Mouse (Mus musculus): ENCODE data around the gene Tcf7l2.

Gene Tcf7l2

GRCm38 (mm10) chr19:55867255-55867654 lies 125.6 kb downstream of the Tcf7l2 start:
- no peak for DNase-seq

- no peak for DNase-seq
Observed at GRCm38 (mm10) chr19:55867905-55868304, 126.3 kb downstream of the Tcf7l2 start.

GRCm38 (mm10) chr19:55868597-55868996 lies 127.0 kb downstream of the Tcf7l2 start:
- no peak for DNase-seq

GRCm38 (mm10) chr19:55870825-55871224 lies 129.2 kb downstream of the Tcf7l2 start:
- DNase-seq = peak; percentile 49 to 71

GRCm38 (mm10) chr19:55871496-55871895 lies 129.9 kb downstream of the Tcf7l2 start:
- no peak for DNase-seq

GRCm38 (mm10) chr19:55873221-55873620 lies 131.6 kb downstream of the Tcf7l2 start:
- DNase-seq = no peak

GRCm38 (mm10) chr19:55876501-55876900 lies 134.9 kb downstream of the Tcf7l2 start:
- DNase-seq = peak; percentile 53 to 80

GRCm38 (mm10) chr19:55877404-55877915 lies 135.8 kb downstream of the Tcf7l2 start:
- DNase-seq = peak; percentile 57 to 80

- no peak for DNase-seq
Observed at GRCm38 (mm10) chr19:55880664-55881359, 139.2 kb downstream of the Tcf7l2 start.

GRCm38 (mm10) chr19:55886536-55886935 lies 144.9 kb downstream of the Tcf7l2 start:
- no peak for DNase-seq

- DNase-seq = no peak
Observed at GRCm38 (mm10) chr19:55891692-55892183, 150.1 kb downstream of the Tcf7l2 start.

GRCm38 (mm10) chr19:55893557-55893956 lies 151.9 kb downstream of the Tcf7l2 start:
- DNase-seq = no peak

- DNase-seq = no peak
Observed at GRCm38 (mm10) chr19:55894396-55894795, 152.8 kb downstream of the Tcf7l2 start.

GRCm38 (mm10) chr19:55895317-55895716 lies 153.7 kb downstream of the Tcf7l2 start:
- DNase-seq = peak in 1 of 2 experiments; percentile 24

- no peak for DNase-seq
Observed at GRCm38 (mm10) chr19:55895807-55896420, 154.3 kb downstream of the Tcf7l2 start.

- DNase-seq = no peak
Observed at GRCm38 (mm10) chr19:55896629-55897028, 155.0 kb downstream of the Tcf7l2 start.

GRCm38 (mm10) chr19:55902573-55903385 lies 161.2 kb downstream of the Tcf7l2 start:
- no peak for DNase-seq

GRCm38 (mm10) chr19:55909039-55909438 lies 167.4 kb downstream of the Tcf7l2 start:
- peak; percentile 17 to 46 for DNase-seq

- no peak for DNase-seq
Observed at GRCm38 (mm10) chr19:55911941-55912340, 170.3 kb downstream of the Tcf7l2 start.

GRCm38 (mm10) chr19:55912813-55913212 lies 171.2 kb downstream of the Tcf7l2 start:
- no peak for DNase-seq

GRCm38 (mm10) chr19:55913585-55913984 lies 172.0 kb downstream of the Tcf7l2 start:
- DNase-seq = no peak

- no peak for DNase-seq
Observed at GRCm38 (mm10) chr19:55914614-55915211, 173.1 kb downstream of the Tcf7l2 start.

- no peak for DNase-seq
Observed at GRCm38 (mm10) chr19:55915506-55915905, 173.9 kb downstream of the Tcf7l2 start.

Measured in kidney, adult 8-10 months (tissue).